Mouse (Mus musculus): ENCODE measurements at regions not wholly inside any gene's neighbourhood (a gene's known extent, or its start where the extent isn't known, plus 50 kb on each side); places are given as distances from the start of the nearest gene placed in this dataset.
"Not testable (repeated sequence)": the region's sequence is repeated elsewhere in the genome, so short reads cannot be mapped to it uniquely, and the experiment has no call there.

DNA sequence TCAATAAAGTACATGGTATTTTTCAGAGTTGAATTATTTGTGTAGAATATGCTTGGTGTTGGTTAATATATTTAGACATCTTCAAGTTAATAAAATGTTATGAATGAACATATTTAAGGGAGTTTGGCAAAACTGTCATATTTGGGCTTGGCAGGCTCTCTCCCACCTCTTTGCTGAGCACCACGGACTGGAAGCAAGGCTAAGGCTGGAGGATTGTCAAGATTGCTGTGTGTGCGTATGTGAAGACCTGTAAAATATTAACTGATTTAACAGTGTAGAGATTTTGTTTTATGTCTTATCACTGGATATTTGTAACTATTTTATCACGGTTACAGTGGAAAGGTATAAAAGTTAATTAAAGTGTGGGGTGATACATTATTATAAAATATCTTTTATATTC lies 363.3 kb downstream of the Casp12 start:
- DNase-seq (ENCODE audit: extremely low spot score, low read depth, low spot score), result no peak

- DNase-seq (ENCODE audit: extremely low spot score, low read depth, low spot score), result no peak
Measured at GRCm38 (mm10) chr9:5709480-5709879, 364.2 kb downstream of the Casp12 start.

DNA sequence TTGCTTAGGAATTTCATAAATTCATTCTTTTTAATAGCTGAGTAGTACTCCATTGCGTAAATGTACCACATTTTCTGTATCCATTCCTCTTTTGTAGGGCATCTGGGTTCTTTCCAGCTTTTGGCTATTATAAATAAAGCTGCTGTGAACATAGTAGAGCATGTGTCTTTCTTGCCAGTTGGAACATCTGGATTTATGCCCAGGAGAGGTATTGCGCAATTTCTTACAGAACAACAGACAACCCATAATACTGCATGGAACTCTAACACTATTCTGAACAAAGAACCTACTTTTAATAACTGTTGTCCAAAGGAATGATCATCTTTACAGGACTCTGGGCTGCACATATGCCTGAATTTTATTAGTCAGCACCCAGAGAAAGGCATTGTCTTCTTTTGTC lies 373.4 kb downstream of the Casp12 start:
- DNase-seq (ENCODE audit: extremely low spot score, low read depth, low spot score), result not testable (repeated sequence)

DNA sequence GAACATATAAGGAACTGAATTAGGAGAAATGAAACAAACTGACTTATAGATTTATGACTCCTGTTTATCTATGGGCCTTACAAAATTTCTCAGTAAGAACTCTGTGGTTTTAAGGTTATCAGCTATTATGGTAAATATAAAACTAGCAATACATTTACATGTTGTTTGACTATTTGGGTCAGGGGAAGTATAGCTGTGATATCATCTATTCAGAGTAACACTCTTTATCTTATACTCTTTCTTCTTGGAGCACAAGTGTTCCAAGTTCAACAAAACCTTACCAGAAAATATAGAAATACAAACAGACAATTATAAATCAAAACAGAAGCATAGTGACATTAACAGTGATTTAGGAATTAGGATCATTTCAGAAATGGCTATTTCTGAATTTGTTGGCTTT lies 383.6 kb downstream of the Casp12 start:
- no peak for DNase-seq (ENCODE audit: extremely low spot score, low read depth, low spot score)

DNA sequence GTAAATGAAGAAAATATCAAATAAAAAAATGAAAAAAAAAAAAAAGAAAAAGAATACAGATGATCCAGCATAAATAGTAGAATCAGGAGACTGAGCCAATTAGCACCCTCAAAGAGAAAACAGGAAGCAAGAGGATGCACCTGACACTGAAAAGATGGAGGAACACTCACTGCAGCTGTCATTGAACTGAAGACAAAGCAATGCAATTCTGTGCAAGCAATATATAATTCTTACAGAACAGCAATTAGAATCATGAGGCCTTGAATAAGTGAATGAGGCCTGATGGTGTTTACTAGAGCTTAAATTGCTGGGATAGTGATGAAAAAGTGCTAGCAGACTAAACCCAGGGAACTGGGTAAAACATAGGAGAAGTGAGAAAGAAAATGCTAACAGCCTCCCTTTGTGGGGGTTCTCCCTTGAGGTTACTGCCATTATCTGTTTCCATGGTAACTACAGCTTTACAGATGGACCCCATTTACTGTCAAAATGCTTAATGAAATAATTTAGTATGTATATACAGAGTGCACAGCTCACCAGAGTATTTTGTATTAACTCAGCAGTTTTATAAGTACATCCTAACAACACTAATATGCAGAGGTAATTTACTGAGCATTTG lies 407.6 kb downstream of the Casp12 start:
- no peak for DNase-seq (ENCODE audit: extremely low spot score, low read depth, low spot score)

GRCm38 (mm10) chr9:5753785-5754184 lies 408.6 kb downstream of the Casp12 start:
- DNase-seq (ENCODE audit: extremely low spot score, low read depth, low spot score), result no peak

- DNase-seq (ENCODE audit: extremely low spot score, low read depth, low spot score), result no peak
Measured at GRCm38 (mm10) chr9:5761215-5761614, 407.2 kb upstream of the Pdgfd start.

DNA sequence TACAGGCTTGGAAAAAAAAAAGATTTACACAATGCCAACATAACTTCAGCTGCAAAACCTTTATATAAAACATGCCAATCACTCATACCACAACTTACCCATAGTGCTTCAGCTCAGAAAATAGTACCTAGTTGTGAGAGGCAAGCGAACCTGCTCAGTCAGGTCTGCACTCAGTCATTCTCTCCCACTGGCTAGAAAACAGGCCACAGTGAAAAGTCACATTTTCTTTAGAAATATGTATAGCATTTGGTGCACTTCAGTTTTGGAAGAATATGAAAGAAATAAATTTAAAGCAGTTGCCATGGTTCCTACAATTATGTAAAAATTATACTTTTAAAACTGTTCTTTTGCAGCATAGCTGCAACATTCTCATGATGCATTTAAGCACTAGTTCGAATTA lies 398.5 kb upstream of the Pdgfd start:
- no peak for DNase-seq (ENCODE audit: extremely low spot score, low read depth, low spot score)

DNA sequence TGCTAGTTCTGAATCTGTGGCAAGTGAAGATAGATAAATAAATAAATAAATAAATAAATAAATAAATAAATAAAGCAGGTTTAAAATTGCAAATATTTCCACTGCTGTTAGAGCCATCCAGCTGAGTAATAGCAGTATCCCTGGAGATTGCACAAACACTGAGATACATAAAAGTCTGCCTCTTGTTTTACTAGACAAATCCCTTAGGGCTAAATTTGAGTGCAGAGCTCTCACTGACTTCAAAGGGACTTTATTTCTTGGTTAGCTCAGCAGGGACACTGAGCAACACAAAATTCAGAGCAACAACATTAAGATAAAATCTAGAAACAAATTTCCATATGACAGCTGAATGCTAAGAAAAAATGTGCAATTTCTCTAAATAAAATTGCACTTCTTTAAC lies 397.2 kb upstream of the Pdgfd start:
- no peak for DNase-seq (ENCODE audit: extremely low spot score, low read depth, low spot score)
